Mouse (Mus musculus) spleen, adult 2 months (tissue): ENCODE measurements around the gene Cnpy2.
A peak's percentile ranks its signal among the peaks of the same experiment; 100 is the strongest.

Experiments used
- CTCF ChIP-seq: fragments of 200-500 bp; IDR thresholded peaks from 2 replicates; pipeline ENCODE4 v1.5.1; 2011; ENCODE audit warnings: mild to moderate bottlenecking, inconsistent platforms; ENCODE audit not compliant: insufficient read depth, insufficient read length, insufficient replicate concordance; ENCODE audit errors: extremely low read depth
- POLR2A ChIP-seq: fragments of 200-500 bp; IDR thresholded peaks from 2 replicates; pipeline ENCODE4 v1.6.1; 2011; ENCODE audit warnings: low read depth, low read length, inconsistent platforms

DNA sequence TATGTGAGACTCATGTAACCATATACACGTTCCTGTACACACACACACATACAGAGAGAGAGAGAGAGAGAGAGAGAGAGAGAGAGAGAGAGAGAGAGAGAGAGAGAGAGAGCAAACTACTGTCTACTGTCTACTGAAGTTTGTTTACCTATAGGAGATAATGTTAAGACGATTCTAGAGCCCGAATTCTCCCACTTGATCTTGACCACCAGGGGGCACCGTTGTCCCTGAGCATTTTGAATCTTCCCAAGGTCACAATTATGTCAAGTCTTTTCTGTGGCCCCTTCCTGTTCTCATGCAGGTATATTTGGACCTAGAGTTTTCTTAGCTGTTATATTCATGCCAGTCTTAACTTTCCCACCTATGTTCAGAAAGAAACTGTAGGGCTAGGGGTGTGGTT is 13.3 kb downstream of the Cnpy2 start:
- TF ChIP-seq CTCF, result peak; percentile 72; the same call in 1 of the 2 replicates
- no peak for TF ChIP-seq POLR2A
